Mouse (Mus musculus): ENCODE measurements around the gene 4430402I18Rik.

4430402I18Rik gene

GRCm38 (mm10) chr19:28968178-28968577, 578 bp upstream of the 4430402I18Rik start:
- DNase-seq (ENCODE audit: low spot score in 2 of 2) = no peak

- no peak for DNase-seq (ENCODE audit: low spot score in 2 of 2)
These were observed 3.1 kb downstream of the 4430402I18Rik start for GRCm38 (mm10) chr19:28964552-28964903.

GRCm38 (mm10) chr19:28963842-28964551, 3.6 kb downstream of the 4430402I18Rik start, which contains the start of gene Plpp6:
TSS of gene Plpp6 (plus strand) at chr19:28963953.
- DNase-seq (ENCODE audit: low spot score in 2 of 2) = peak; percentile 43 to 59

DNA sequence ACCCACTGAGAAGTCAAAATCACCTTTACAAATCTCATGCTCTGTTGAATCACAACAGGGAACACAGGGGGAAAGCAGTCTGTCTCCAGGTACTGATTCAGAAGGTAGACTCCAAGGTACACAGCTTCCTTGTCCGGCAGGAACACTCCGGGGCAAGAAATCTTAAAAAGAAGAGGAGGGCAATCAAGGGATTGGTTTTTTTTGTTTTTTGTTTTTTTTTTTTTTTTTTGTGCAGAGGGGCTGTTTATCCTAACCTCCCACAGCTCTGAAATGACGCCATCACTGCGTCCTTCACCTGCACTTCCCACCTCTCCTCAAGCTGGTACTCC, 4.1 kb downstream of the 4430402I18Rik start:
- DNase-seq (ENCODE audit: low spot score in 2 of 2) = no peak

DNA sequence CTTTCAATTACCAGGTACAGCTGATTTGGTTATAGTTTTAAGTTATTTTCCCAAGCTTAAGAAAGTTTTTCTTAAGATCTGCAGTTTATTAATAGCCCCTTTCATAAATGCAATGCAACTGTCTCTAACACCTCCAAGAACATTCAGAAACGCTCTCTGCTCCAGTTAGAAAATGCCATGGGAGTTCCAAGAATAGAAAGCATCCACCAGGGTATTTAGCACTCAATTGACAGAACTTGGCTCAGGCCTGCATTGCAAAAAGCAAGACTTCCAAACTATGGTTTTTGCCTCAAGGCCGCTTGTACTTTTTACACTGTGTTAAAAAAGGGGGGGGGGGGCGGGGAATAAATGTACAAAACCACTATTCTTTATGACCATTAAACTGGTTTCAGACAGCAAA, 4.5 kb downstream of the 4430402I18Rik start:
- DNase-seq (ENCODE audit: low spot score in 2 of 2) = no peak

GRCm38 (mm10) chr19:28951251-28951650, 16.3 kb downstream of the 4430402I18Rik start:
- no peak for DNase-seq (ENCODE audit: low spot score in 2 of 2)

GRCm38 (mm10) chr19:28947311-28947710, 20.3 kb downstream of the 4430402I18Rik start:
- DNase-seq (ENCODE audit: low spot score in 2 of 2) = no peak

GRCm38 (mm10) chr19:28946782-28947181, 20.8 kb downstream of the 4430402I18Rik start:
- no peak for DNase-seq (ENCODE audit: low spot score in 2 of 2)

GRCm38 (mm10) chr19:28941271-28941670, 26.3 kb downstream of the 4430402I18Rik start:
- DNase-seq (ENCODE audit: low spot score in 2 of 2) = peak; percentile 28 to 60

DNA sequence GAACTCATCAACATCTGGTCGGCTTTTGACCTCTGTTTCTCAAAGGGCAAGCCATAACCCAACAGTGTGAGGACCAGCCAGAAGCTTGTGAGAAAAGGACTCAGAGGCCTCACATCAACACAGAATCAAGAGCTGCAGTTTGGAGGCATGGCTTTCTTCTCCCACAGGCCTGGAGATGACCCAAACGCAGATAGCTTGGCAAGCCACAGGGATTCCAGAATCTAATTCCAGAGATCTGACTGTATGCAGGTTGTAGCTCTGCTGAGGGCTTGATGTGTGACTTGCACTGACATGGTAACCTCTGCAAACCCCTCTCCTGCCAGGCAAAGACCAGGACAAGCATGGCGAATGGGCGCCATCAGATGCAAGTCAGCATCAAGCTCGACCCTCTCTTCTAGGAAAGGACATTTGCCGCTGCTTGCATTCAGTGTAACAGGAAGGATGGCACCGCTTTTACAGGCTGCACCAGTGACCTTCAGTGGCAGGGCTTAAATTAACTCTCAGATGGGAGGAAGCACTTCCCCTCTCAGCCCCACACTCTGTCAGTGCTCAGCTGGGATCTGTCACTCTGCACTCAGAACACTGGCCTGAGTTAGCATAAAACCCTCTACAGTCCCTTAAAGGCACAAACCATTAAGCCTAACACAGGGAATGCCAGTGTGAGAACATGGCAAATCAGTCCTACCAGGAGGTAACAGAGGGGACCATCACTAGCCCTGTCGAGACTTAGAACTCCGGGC, 27.3 kb downstream of the 4430402I18Rik start:
- peak in 1 of 2 experiments; percentile 15 for DNase-seq (ENCODE audit: low spot score in 2 of 2)

DNA sequence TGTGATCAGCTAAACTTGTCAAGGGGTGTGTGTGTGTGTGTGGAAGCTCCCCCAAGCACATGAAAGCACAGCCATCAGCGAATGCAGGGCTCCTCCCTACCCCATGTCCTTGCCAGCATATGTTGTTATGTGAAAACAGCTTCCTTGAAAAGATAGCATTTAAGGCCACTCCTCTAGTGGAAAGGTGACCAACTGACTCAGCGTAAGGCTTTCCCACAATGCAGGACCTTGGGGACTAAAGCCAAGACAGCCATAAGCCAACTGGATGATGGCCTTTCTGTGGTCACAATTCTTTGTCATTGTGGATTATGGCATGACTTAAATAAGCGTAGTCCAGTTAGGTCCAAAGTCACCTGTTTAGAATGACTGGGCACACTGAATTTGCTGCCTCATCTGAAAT, 32.7 kb downstream of the 4430402I18Rik start:
- no peak for DNase-seq (ENCODE audit: low spot score in 2 of 2)

- no peak for DNase-seq (ENCODE audit: low spot score in 2 of 2)
These were observed 38.6 kb downstream of the 4430402I18Rik start for GRCm38 (mm10) chr19:28929034-28929433.

DNA sequence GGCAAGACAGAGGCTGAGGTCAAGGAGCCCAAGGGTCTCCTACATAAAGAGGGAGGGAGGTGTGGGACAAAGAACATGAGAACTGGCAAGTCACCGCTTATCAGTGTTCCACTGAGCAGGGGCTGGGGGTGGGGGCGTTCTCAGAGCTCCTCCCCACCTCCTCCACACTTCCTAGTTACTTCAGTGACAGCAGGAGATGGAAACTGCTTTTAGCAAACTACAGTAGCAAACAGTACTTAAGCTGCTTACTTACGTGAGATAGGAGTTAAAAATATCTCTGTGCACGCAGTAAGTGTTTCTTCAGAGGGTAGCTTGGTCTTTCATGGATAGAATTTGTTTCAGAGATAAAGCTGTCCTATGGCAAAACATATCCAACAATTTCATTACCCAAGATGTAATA, 40.2 kb downstream of the 4430402I18Rik start:
- no peak for DNase-seq (ENCODE audit: low spot score in 2 of 2)

DNA sequence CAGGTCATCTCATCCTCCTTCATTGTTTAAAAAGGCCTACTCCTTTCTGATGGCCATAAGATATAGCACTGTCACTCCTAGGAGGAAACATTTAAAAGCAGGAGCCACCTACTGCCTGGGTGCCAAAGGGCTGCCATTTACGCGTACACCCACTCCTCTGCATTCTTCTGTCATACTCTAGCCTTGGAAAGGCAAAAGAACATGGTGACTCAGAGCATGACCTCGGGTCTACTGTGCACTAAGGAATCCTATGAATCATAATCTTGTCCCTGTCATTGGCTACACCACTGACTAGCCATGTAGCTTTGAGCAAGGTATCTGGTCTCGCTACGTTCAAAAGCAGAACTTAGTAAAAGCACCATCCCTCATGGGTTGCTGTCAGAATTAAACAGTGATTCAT, 41.2 kb downstream of the 4430402I18Rik start:
- no peak for DNase-seq (ENCODE audit: low spot score in 2 of 2)

DNA sequence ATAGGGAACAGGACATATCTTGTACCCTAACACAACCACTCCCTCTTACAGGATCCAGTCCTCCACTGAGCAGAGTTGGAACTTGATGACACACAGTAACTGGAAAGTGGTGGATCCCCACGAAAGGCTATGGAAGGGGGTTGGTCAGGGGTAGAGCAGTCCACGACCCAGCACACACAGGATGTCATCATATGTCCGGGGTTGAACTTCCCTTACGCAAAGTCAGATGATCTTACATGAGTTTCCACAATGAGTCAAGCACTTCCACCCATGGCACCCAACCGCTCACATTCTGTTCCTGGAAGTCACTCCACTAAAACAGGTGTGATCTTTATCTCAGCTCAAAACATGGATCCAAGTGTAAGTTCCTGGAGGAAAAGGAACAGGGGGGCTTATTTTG, 49.8 kb downstream of the 4430402I18Rik start:
- no peak for DNase-seq (ENCODE audit: low spot score in 2 of 2)

GRCm38 (mm10) chr19:28916492-28916891, 51.1 kb downstream of the 4430402I18Rik start:
- no peak for DNase-seq (ENCODE audit: low spot score in 2 of 2)

- no peak for DNase-seq (ENCODE audit: low spot score in 2 of 2)
These were observed 51.9 kb downstream of the 4430402I18Rik start for GRCm38 (mm10) chr19:28915602-28916250.

DNA sequence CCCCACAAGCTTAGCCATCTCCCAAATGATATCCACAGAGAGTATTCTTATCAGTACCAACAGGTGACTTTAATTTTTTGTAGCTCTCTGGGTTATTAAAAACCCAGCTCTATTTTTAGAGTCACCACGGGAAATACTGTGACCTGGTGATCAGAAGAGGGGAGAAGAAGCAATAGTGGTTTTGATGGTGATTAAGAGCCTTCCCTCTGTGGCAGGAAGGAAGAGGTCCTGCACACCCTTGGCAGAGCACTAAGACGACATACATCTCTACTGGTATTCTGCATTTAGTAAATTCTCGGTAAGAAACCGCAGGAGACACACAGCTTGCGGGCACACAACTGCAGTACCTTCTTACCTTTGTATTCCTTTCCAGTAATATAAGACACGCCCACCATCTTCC, 53.0 kb downstream of the 4430402I18Rik start:
- no peak for DNase-seq (ENCODE audit: low spot score in 2 of 2)

- no peak for DNase-seq (ENCODE audit: low spot score in 2 of 2)
These were observed 58.9 kb downstream of the 4430402I18Rik start for GRCm38 (mm10) chr19:28908693-28909092.

DNA sequence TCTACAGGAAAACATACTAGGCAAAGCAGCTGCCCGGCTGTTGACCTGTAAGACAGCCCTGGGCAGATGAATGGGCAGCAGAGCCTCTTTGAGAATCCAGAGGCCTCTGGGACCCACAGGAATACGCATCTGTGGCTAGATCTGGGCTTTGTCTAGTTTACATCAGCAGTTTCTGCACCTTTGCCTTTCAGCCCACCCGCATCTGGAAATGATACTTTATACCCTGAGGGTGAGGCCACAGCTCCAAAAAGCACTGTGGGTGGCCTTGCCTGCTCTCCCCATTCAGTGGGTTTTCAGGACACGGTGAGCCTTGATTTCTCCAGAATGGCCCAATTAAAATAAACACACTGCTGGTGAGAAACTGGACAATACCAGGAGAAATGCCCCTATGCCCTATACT, 59.4 kb downstream of the 4430402I18Rik start:
- no peak for DNase-seq (ENCODE audit: low spot score in 2 of 2)

DNA sequence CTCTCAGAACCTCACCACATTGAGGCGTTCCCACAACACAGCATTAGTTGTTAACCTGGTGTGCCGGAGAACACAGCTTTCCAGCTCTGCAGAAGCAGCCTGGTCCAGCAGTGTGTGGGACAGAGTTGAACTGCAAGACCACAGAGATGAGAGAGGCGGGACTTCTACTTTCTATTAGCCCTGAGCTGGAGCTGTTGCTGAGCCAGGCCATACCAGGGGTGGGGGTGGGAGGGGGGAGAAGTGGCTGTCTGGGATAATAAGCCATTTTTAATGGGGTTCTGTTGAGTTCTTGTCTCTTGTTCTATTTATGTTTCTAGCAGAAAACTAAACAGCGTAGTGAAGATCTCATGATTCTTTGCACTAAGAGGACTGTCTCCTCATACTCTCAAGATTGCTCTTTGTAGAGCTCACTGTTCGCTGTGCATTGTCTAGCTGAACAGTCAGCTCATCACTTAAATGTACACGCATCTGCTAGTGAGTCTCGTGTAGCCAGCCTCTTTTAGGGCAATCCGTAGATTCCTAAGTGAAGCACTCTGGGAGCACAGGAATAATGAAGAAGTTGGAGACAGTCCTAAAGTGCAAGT, 64.0 kb downstream of the 4430402I18Rik start:
- no peak for DNase-seq (ENCODE audit: low spot score in 2 of 2)

GRCm38 (mm10) chr19:28902806-28903205, 64.8 kb downstream of the 4430402I18Rik start:
- DNase-seq (ENCODE audit: low spot score in 2 of 2) = no peak

- no peak for DNase-seq (ENCODE audit: low spot score in 2 of 2)
These were observed 65.5 kb downstream of the 4430402I18Rik start for GRCm38 (mm10) chr19:28902111-28902510.
